Comparison of ENCODE assay signal across 11 mouse cellular contexts in genomic region chr10:42203321-42204155, GRCm38 (mm10).
DNase-seq lines count a peak whose midpoint lies in the region; ATAC-seq and TF ChIP-seq lines count a peak whose summit lies in the region.
"Had no signal": no experiment of that assay in that cellular context is flagged by ENCODE, and none has a peak within 500 bp of the region (broad histone marks: within the 10 kb centered on the region; RNA-seq: fewer than 3 reads in every experiment).

No protein-coding gene starts in this region.

- no peak for TF ChIP-seq CTCF in intestine, postnatal 0 days (IDR thresholded peaks at IDR 0.05; ENCODE audit: low read depth)
- TF ChIP-seq CTCF in thymus, adult 2 months (IDR thresholded peaks at IDR 0.05; ENCODE audit: borderline replicate concordance, control insufficient read depth, extremely low read depth, insufficient read depth, low read length, poor library complexity) = no peak

- intact Hi-C loops in left cerebral cortex, postnatal 36 days (cut with DNase I) = no loop called here

- H3K9ac ChIP-seq in neural tube, embryonic 13.5 days = no peak overlapping the region
- no peak overlapping the region for H3K9ac ChIP-seq in neural tube, embryonic 15.5 days (replicated peaks)
- H3K9ac ChIP-seq in intestine, postnatal 0 days (ENCODE audit: low read depth, low read length) = no peak overlapping the region

- no peaks in the 10 kb centered on the region for H3K9me3 ChIP-seq in heart, embryonic 10.5 days
- H3K9me3 ChIP-seq in neural tube, embryonic 13.5 days = no peaks in the 10 kb centered on the region
- no peaks in the 10 kb centered on the region for H3K9me3 ChIP-seq in neural tube, embryonic 15.5 days (replicated peaks)
- H3K9me3 ChIP-seq in intestine, postnatal 0 days (ENCODE audit: control insufficient read depth) = no peaks in the 10 kb centered on the region

- peaks cover 59% of the 10 kb centered on the region for H3K4me1 ChIP-seq in heart, embryonic 10.5 days
- H3K4me1 ChIP-seq in neural tube, embryonic 13.5 days (replicated peaks) = peaks cover 19% of the 10 kb centered on the region
- peaks cover 15% of the 10 kb centered on the region for H3K4me1 ChIP-seq in neural tube, embryonic 15.5 days
- 0 out of 2 replicates have a peak, but pooled peaks cover 9% of the 10 kb centered on the region for H3K4me1 ChIP-seq in intestine, postnatal 0 days (replicated peaks; ENCODE audit: control insufficient read depth, insufficient read depth, low read length)
- H3K4me1 ChIP-seq in thymus, adult 2 months (replicated peaks; ENCODE audit: control insufficient read depth, insufficient read depth, low read length) = peaks cover 8% of the 10 kb centered on the region; the same call in 1 of the 2 replicates

- no peak overlapping the region for H3K4me3 ChIP-seq in heart, embryonic 10.5 days
- no peak overlapping the region for H3K4me3 ChIP-seq in neural tube, embryonic 13.5 days
- no peak overlapping the region for H3K4me3 ChIP-seq in neural tube, embryonic 15.5 days (replicated peaks)
- H3K4me3 ChIP-seq in intestine, postnatal 0 days (ENCODE audit: low read depth, low read length) = no peak overlapping the region
- H3K4me3 ChIP-seq in thymus, adult 2 months (ENCODE audit: control insufficient read depth, insufficient read depth, low read length) = no peak overlapping the region

- TF ChIP-seq POLR2A in thymus, adult 2 months (IDR thresholded peaks at IDR 0.05; ENCODE audit: control insufficient read depth, extremely low read depth, insufficient read depth, low read length, poor library complexity) = no peak

- 0 out of 2 replicates have a peak overlapping the region, but pooled peaks have one; percentile 26 for H3K27ac ChIP-seq in heart, embryonic 10.5 days
- 0 out of 2 replicates have a peak overlapping the region, but pooled peaks have one; percentile 13 for H3K27ac ChIP-seq in neural tube, embryonic 13.5 days (replicated peaks)
- no peak overlapping the region for H3K27ac ChIP-seq in neural tube, embryonic 15.5 days (replicated peaks)
- peak overlapping the region; percentile 36 for H3K27ac ChIP-seq in intestine, postnatal 0 days (ENCODE audit: low read depth, low read length)
- H3K27ac ChIP-seq in thymus, adult 2 months (ENCODE audit: control insufficient read depth, insufficient read depth, low read length) = no peak overlapping the region

- no peaks in the 10 kb centered on the region for H3K27me3 ChIP-seq in heart, embryonic 10.5 days (ENCODE audit: insufficient read depth, poor library complexity, severe bottlenecking)
- H3K27me3 ChIP-seq in neural tube, embryonic 13.5 days = no peaks in the 10 kb centered on the region
- H3K27me3 ChIP-seq in neural tube, embryonic 15.5 days (replicated peaks) = no peaks in the 10 kb centered on the region
- H3K27me3 ChIP-seq in intestine, postnatal 0 days (replicated peaks; ENCODE audit: control insufficient read depth, insufficient read depth, low read length) = no peaks in the 10 kb centered on the region
- H3K27me3 ChIP-seq in thymus, adult 2 months (ENCODE audit: control insufficient read depth, insufficient read depth, low read length) = no peaks in the 10 kb centered on the region
- H3K27me3 ChIP-seq: CH12.LX had no signal

- 61% methylated on average over 18 of the region's 18 CpGs for WGBS in heart, embryonic 10.5 days
- 76% methylated on average over 18 of the region's 18 CpGs for WGBS in neural tube, embryonic 13.5 days
- 71% methylated on average over 18 of the region's 18 CpGs for WGBS in neural tube, embryonic 15.5 days
- WGBS in intestine, postnatal 0 days = 58% methylated on average over 18 of the region's 18 CpGs
- whole genome bisulfite sequencing in thymus, adult 2 months = 95% methylated on average over 18 of the region's 18 CpGs

- no peak for ATAC-seq in neural tube, embryonic 13.5 days (ENCODE audit: low read depth)
- ATAC-seq in neural tube, embryonic 15.5 days (ENCODE audit: low FRiP score) = no peak
- no peak for ATAC-seq in intestine, postnatal 0 days

- 0 out of 2 replicates have a peak, but pooled peaks cover 8% of the 10 kb centered on the region for H3K36me3 ChIP-seq in heart, embryonic 10.5 days
- H3K36me3 ChIP-seq in neural tube, embryonic 13.5 days = no peaks in the 10 kb centered on the region
- no peaks in the 10 kb centered on the region for H3K36me3 ChIP-seq in neural tube, embryonic 15.5 days
- H3K36me3 ChIP-seq in intestine, postnatal 0 days (ENCODE audit: control insufficient read depth, insufficient read depth) = no peaks in the 10 kb centered on the region
- no peaks in the 10 kb centered on the region for H3K36me3 ChIP-seq in thymus, adult 2 months (ENCODE audit: control insufficient read depth, insufficient read depth, low read length)

- DNase-seq in heart, embryonic 10.5 days (ENCODE audit: low spot score) = no peak
- DNase-seq in heart, adult 8-10 months (ENCODE audit: low spot score) = no peak
- no peak for DNase-seq in thymus, adult 2 months
- no peak for DNase-seq in left cerebral cortex, postnatal 36 days (ENCODE audit: low spot score in 2 of 2)
- no peak for DNase-seq in thymus, postnatal 0 days (ENCODE audit: low spot score)
- DNase-seq: adrenal gland, postnatal 10 days; cerebellum, postnatal 36 days had no signal

- H3K4me2 ChIP-seq in neural tube, embryonic 13.5 days = no peak overlapping the region
- H3K4me2 ChIP-seq in neural tube, embryonic 15.5 days = no peak overlapping the region
- 0 out of 2 replicates have a peak overlapping the region, but pooled peaks have one; percentile 11 for H3K4me2 ChIP-seq in intestine, postnatal 0 days (replicated peaks; ENCODE audit: low read depth)

Comparison
In these comparisons a context has a peak if more than half of its experiments do, and no peak if none do; other contexts are left out.
1. H3K27ac ChIP-seq: peak in heart, embryonic 10.5 days (single experiment), neural tube, embryonic 13.5 days (single experiment) and intestine, postnatal 0 days (single experiment); none in neural tube, embryonic 15.5 days (single experiment) and thymus, adult 2 months (single experiment).